Mouse (Mus musculus): ENCODE measurements around the gene Vmo1. TPM values are rescaled to one million over a fixed set of nuclear protein-coding genes. Genes with fewer than 3 reads are reported as not detected.
"Not testable (repeated sequence)": the region's sequence is repeated elsewhere in the genome, so short reads cannot be mapped to it uniquely, and the experiment has no call there.

Vmo1 gene
- total RNA-seq, 2 experiments from 2014 or later, result not detected

DNA sequence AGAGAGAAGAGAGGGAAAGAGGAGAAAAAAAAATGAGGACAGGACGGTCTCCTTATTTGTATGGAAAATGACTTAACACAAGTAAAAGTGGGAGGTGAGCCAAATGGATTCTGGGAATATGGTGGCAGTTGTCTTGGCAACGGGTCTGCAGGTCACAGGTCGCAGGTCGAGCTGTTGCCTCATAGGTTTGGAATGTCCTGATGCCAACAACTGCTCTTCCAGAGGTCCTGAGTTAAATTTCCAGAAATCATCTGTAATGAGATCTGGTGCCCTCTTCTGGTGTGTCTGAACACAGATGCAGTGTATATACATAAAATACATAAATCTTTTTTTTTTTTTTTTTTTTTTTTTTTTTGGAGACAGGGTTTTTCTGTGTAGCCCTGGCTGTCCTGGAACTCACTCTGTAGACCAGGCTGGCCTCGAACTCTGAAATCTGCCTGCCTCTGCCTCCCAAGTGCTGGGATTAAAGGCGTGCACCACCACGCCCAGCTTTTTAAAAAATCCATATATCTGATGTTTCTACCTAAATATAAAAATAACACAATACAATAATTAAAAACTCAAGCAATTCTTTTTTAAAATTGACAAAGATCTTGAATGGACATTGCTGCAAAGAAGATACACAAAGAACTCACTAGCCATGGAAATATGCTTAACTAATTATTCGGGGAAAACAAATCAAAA is 9.0 kb upstream of the Vmo1 start:
- not testable (repeated sequence) for DNase-seq (ENCODE audit: low spot score in 2 of 2)

DNA sequence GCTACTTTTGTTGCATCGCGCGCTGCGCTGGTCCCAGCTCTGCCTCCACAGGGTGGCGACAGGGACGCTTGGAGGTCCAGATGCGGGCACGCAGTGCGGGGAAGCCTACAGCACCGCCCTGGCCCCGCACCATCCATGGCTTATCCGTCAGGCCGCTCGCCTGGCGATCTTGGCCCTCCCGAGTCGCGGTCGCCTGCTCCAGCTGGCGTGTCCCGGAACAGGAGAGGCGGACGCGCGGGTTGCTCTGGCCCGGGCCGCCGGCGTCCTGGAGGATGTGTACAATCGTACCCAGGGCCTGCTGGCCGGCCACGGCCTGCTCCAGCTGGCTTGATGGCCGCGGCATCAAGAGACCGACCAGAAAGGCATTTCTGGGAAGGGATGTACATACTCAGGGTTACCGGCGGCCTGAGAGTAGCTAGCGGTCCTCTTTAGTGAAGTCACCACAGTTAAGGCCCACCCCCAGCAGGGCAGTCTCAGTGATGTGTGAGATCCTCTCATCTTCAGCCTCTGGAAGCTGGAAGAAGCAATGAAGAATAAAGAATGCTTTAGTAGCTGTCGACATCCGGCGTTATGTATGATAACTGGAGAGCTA is 5.9 kb upstream of the Vmo1 start:
- peak; percentile 25 to 52 for DNase-seq (ENCODE audit: low spot score in 2 of 2)

DNA sequence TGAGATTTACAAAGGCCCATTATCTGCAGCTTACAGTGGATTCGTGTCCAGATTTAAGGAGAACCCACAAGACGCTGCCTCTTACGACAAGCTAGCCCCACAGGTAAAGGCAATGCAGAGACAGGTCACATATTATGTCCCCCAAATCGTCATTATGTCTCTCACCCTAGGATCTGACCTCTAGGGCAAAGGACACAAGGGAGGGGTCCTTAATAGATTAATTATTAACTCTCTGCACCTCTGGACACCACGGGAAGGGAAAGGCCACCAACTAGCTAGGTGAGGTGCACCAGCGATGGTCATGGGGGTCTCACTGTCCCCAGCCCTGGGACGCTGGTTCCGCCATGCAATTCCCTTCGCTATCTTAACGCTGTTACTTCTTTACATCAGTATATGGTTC is 4.5 kb upstream of the Vmo1 start, which contains the start of gene Gltpd2:
Gene Gltpd2 (plus strand): TSS at position 274 of the 400 bp plus-strand sequence.
- no peak for DNase-seq (ENCODE audit: low spot score in 2 of 2)

DNA sequence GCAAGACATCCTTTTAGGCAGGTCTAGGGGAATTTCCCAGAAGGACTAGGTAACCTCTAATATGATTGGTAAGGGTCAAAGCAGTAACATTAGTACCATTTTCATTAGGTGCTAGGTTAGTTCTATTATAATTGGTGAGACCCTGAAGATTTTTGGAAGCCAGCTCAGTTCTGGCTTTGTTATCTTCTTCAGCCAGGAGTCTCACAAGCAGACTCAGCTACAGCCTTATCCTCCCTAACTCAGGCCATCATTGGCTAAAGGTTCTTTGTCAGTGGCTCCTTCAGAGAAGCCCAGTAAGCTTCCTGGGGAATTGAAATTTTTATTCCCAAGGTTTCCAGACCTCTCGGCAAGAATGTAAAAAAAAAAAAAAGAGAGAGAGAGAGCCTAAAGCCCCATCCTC is 4.0 kb upstream of the Vmo1 start:
- no peak for DNase-seq (ENCODE audit: low spot score in 2 of 2)

DNA sequence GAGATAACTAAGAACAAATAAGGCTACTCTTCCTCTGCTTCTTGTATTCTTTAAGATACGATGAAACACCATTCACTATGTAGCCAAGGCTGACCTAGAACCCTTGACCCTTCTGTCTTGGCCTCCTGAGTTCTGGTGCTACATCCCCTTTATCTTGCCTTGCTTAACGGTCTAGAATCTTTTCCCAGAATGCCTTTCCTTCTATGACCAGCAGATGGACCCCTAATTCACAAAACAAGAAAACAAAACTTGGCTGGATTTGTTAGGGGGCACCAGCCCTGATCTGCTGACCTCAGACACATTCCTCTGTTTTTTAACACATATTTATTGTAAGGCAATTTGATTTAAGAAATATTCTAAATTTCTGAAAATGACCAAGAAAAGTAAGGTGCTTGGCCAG is 1.9 kb upstream of the Vmo1 start:
- DNase-seq (ENCODE audit: low spot score in 2 of 2), result no peak

DNA sequence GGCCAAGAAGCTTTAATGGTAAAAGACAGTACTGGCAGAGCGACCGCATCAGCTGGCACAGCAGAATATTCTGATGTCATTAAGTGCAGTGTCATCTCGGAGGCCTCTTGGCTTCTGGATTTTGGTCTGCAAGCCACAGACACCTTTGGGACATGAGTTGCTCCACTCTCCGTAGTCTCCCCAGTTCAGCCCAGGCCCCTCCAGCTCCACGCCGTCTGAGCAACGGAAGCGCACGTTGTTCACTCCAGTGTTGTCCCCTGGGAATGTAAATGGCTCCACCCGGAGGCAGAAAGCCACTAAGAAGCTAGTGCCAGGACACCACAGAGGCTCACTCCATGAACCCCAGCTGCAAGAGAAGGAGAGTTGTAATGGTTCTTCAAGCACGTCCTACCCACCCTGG is 896 bp downstream of the Vmo1 start:
- DNase-seq (ENCODE audit: low spot score in 2 of 2), result no peak

DNA sequence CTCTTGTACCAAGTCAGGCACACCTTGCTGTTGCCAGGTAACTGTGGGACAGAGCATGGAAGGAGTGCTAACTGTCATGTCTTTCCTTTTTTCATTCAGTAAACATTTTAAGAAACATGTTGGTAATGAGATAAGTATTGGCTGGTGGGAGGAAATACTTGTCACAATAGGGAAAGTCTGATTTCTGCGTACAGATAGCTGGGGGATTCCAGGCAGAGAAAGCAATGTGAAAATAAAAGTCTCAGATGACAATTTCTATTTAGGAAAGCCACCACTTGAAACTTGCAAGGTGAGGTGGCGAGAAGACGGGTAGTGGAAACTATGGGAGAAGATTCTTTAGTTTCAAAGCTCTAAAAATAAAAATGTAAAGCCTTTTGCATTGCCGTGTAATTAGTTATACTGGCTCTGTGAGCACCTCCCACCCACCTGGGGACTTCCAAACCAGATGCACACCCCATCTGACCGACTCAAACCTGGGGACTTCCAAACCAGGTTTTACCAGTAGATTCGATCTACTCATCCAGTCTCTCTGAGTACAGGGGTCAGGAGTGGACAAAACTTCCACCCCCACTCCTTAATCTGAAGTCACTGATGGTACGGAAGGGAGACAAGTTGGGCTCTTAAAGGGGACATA is 1.6 kb downstream of the Vmo1 start:
- DNase-seq (ENCODE audit: low spot score in 2 of 2), result no peak

DNA sequence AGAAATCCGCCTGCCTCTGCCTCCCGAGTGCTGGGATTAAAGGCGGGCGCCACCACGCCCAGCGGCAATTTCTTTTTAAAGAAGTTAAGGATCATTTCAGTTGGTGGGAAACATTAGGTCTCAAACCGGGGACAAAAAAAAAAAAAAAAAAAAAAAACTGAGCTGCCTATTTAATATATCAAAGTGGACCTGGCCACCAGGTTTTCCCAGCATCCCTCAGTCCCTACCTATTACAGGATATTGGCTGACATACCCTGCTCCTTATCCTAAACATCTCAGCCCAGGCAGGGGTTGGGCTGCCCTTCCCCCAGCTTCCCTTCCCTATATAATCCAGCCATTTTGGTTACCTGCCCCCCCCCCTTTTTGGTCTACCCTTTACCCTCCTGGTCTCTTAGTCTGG is 2.6 kb downstream of the Vmo1 start:
- no peak for DNase-seq (ENCODE audit: low spot score in 2 of 2)

DNA sequence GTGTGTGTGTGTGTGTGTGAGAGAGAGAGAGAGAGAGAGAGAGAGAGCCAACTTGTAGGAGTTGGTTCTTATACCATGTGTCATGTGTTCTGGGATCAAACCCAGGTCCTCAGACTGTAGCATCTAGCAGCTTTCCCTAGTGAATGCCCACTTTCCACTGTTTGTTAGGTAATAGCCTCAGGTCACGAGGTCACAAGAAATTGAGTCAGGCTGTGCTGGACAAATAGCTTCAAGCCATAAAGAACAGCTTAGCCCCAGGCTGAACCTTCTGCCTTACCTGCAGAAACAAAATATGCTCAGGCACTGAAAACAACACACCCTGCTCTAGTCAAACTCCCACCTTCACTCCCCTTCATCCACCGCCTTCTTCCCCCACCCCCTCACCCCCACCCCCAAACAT is 3.2 kb downstream of the Vmo1 start:
- no peak for DNase-seq (ENCODE audit: low spot score in 2 of 2)

DNA sequence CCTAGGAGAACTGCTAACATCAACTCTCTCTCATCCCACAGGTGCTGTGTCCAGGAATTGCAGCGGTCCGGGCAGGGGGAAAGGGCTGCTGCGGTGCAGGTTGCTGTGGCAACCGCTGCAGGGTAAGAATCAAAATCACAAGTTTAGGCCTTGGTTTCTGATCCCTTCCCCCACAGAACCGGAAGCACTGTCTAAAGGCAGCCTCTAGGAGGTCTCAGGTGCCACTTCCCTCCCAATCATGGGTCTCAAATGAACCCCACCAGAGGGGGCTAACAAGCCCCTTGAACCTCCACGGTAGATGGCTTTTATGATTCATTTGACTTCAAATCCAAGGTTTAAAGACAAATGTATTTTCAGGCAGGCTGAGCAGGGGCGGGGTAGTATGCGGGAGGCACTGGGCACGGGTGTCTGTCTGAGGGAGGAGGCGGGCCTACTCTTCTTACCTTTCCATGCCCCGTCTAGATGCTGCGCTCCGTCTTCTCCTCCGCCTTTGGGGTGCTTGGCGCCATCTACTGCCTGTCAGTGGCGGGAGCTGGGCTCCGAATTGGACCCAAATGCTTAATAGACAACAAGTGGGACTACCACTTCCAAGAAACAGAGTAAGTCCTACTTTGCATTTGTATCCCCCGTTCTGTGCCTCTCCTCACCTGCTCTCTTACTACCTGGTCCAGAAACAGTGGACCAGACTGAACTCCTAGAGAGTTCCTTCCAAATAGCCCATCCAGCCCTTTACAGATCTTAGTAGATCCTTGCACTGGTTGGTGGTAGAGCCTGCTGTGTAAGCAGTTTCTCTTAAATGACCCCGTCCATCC is 4.5 kb downstream of the Vmo1 start:
- DNase-seq (ENCODE audit: low spot score in 2 of 2), result peak in 1 of 2 experiments; percentile 47

DNA sequence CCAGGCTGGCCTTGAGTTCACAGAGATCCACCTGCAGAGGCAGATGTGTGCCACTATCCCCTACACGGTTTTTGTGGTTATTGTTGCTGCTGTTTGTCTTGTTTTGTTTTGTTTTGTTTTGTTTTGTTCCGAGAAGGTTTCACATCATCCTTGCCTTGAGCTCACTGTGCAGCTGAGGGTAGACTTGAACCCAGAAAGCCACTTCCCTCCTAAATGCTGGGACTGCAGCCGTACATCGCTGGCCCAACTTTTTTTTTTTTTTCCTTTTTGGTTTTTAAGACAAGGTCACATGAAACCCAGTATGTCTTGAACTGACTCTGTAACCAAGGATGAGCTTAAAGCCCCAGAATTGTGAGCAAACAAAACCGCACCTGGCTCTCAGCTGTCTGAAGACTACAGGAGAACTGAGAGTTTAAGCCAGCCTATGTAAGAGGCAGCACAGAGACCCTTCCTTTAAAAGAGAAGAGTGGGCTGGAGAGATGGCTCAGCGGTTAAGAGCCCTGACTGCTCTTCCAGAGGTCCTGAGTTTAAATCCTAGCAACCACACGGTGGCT is 7.4 kb downstream of the Vmo1 start:
- DNase-seq (ENCODE audit: low spot score in 2 of 2), result no peak

DNA sequence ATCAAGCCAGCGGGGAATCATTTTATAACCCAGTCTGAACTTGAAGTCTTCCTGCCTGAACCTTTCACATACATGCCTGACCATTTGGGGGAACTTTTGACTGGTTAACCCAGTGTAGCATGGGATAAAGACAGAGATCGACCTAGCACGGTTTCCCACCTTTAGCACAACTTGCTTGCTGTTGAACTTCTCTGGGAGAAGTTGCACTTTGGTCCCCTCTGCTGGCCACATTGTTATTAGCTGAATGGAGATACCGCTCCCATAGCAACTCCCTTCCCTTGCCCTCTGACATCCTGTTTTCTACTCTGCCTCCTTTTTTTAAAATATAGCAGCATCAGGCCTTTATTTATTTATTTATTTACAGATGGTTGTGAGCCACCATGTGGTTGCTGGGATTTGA is 8.0 kb downstream of the Vmo1 start:
- peak; percentile 65 to 72 for DNase-seq (ENCODE audit: low spot score in 2 of 2)

DNA sequence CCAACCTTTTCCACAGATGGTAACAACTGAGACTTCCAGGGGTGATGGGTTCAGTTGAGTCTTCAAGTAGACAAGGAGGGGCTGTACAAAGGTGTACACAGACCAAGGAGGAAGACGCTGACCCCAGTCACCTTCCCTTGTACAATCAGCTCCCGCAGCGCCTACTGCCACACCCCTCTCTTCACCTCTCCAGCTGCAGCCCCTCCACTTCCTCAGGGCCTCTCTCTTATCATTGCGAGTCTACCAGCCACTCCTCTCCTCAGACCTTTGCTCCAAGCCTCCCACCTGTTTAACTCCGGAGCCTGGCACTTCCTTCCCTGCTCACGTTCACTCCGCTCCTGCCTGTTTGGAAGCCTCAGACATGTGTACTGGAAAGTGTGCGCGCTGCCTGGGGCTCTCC is 9.4 kb downstream of the Vmo1 start, which contains the start of gene Tm4sf5:
Gene Tm4sf5 (plus strand): TSS at position 275 of the 400 bp plus-strand sequence.
- no peak for DNase-seq (ENCODE audit: low spot score in 2 of 2)

DNA sequence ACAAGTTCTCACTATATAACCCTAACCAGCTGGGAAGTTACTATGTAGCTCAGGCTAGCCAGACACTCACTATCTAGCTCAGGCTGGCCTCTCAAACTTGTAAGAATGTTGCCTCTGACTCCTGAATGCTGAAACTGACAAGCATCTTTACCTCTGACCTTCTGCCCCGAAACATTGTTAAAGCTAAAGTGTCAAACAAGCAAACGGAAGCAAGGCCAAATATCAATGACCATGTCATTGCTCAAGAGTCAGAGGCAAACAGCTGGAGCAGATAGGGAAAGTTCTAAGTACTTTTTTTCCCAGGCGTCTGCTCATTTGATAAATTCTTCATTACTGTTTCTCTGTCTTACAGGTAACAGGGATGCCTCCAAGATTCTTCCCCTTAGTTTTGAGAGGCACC is 12.4 kb downstream of the Vmo1 start:
- DNase-seq (ENCODE audit: low spot score in 2 of 2), result no peak

DNA sequence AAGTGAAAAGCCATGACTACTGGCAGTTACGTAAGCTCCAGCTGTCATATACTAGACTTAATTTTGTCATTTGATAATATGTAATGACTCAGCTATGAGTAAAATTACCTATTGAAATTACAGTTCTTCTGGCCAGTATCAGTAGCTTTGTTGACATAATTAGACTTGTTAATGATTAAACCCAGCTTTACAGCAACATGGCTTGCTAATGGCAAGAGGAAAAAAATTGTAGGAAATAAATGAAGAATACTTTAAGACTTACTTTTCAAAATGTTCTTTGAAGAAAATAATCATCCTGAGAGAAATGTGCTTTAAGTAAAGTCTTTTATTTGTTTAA is 14.0 kb downstream of the Vmo1 start:
- no peak for DNase-seq (ENCODE audit: low spot score in 2 of 2)

DNA sequence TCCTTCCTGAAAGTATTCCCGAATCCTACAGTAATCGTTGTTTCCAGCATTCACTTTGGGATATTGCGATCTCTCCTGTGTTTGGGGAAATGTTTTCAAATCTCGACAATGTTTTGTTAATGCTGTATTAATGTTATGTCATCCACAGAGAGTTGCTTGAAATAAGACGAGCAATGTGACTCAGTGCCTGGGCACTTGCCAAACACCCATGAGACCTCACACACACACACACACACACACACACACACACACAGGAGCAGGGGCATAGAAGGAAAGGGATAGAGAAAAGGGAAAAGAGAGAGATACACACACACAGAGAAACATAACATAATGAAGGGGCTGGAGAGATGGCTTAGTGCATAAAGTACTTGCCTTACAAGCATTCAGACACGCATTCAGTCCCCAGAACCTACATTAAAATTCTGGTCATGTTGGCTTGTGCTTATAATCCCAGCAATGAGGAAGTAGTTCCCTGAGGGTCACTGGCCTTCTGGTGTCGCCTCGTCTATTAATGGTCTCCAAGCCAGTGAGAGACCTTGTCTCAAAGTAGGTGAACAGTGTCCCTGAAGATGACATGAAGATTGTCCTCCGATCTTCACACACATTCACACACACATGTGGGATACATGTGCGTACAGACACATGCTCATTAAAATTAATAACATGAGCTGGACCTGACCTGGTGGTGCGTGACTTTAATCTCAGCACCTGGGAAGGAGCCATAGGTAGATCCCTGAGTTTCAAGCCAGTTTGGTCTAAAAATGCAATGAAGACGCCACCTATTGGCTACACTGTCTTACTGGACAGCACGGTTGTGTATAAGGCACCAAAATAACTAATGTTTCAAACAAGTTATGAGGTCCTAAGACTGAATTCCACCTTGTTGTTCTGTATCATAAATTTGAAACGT is 14.6 kb downstream of the Vmo1 start:
- peak; percentile 41 to 47 for DNase-seq (ENCODE audit: low spot score in 2 of 2)

DNA sequence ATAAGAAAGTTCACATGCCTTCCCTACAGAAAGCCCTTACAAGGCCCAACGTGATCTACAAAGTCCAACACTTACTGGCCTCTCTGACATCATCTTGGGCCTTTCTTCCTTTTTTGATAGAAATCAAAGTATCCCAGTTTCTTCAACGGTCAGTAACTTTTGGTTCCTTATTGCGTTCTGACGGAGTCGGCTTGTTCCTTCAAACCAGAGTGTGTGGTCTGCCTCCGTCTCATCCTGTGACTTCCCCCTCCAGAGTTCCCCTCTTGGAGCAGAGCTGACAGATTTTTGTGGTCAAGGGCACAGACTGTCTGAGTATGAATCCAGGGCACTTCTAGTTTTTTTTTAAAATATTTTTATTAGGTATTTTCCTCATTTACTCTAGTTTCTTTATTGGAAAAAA is 24.7 kb downstream of the Vmo1 start:
- DNase-seq (ENCODE audit: low spot score in 2 of 2), result no peak

DNA sequence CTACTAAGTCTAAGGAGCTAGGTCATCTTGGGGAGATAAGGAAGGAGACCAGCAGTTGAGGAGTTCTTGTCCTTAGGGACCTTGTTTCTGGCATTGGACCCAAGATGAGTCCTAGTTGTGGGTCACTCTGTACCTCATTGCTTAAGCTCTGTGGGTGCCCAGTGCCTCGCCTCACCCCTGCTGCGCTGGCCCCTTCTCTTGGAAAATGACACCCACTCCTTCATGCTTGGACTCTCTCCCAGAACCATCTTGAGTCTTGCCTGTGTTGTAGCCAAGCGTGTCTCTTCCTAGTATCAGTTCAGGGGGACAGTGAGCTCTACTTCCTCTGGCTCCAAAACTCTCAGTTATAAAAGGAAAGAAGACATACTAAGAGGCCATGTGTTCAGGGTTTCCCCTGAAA is 25.3 kb downstream of the Vmo1 start:
- DNase-seq (ENCODE audit: low spot score in 2 of 2), result no peak

DNA sequence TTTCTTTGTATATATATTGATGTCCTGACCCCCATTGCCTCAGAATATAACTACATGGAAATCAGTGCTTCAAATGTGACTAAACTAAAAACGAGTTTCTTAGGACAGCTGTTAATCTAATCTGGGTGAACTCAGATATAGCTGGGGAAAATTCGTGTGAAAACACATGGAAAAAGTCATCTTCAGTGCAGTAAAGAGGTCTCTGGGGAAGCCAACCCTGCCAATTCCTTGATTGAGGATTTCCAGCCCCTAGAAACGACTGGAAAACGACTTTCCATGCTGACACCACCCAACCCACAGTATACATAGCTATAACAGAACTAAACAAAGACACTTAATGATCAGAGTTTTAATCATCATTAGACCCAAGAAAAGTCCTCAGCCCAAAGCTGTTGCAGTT is 26.6 kb downstream of the Vmo1 start:
- DNase-seq (ENCODE audit: low spot score in 2 of 2), result no peak

DNA sequence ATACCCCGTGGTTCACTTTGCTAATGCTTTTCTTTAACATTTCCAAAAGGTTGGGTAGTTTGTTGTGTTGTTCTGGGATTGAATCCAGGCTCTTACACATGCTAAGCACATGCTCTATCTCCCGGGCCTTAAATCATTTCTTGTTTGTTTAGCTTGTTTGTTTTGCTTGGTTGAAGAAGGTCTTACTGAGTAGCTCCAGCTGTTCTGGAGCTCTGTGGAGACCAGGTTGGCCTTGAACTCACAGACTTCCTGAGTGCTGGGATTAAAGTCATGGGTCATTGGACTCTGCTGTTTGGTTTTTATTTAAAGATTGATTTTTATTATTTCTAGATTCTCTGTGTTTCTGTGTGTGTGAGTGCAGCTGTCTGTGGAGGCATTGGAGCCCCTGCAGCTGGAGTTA is 28.9 kb downstream of the Vmo1 start:
- no peak for DNase-seq (ENCODE audit: low spot score in 2 of 2)

Data from adrenal gland, adult 18-20 months (tissue).